Mouse (Mus musculus) CH12.LX (cell line): ENCODE results near the gene A930009A15Rik.

Experiments used
- CTCF ChIP-seq, 2 experiments: IDR thresholded peaks in 1 of 2; conservative IDR thresholded peaks in 1 of 2; 2 replicates each; pipeline ENCODE4 v1.5.1; 2011 to 2012; ENCODE audit warnings: low read depth in 2 of 2, low read length in 2 of 2, improper control_type of control experiment in 1 of 2, inconsistent platforms in 1 of 2, mild to moderate bottlenecking in 1 of 2, moderate library complexity in 1 of 2
- POLR2A ChIP-seq: IDR thresholded peaks from 2 replicates; pipeline ENCODE4 v1.6.1; 2011; ENCODE audit warnings: low read depth, mild to moderate bottlenecking, improper control_type of control experiment, low read length

GRCm38 (mm10) chr10:115623956-115624671 lies 54.3 kb downstream of the A930009A15Rik start:
- TF ChIP-seq CTCF (conservative IDR thresholded peaks at IDR 0.05 in 1 of 2, IDR thresholded peaks at IDR 0.05 in 1 of 2; ENCODE audit: low read depth in 2 of 2, low read length in 2 of 2) (no peak), POLR2A (no peak)
